Mouse (Mus musculus) embryonic fibroblast, embryonic 13.5 days (primary cell): ENCODE measurements around the gene Tanc2. TPM values are rescaled to one million over a fixed set of nuclear protein-coding genes. Genes with fewer than 3 reads are reported as not detected.

Experiments used
- H3K27ac ChIP-seq: 2 replicates; pipeline ENCODE4 v1.5.1; 2012; ENCODE audit warnings: low read length, control low read depth, inconsistent platforms; ENCODE audit not compliant: insufficient read depth
- H3K4me1 ChIP-seq: 2 replicates; pipeline ENCODE4 v1.6.1; 2011; ENCODE audit warnings: low read length; ENCODE audit not compliant: control insufficient read depth, insufficient read depth
- H3K4me3 ChIP-seq: 2 replicates; pipeline ENCODE4 v1.5.1; 2011; ENCODE audit warnings: mild to moderate bottlenecking, control low read depth, low read length; ENCODE audit not compliant: insufficient read depth
- CTCF ChIP-seq: IDR thresholded peaks from 2 replicates; pipeline ENCODE4 v1.5.1; 2011; ENCODE audit warnings: mild to moderate bottlenecking, control low read depth, low read length, moderate library complexity, borderline replicate concordance; ENCODE audit not compliant: insufficient read depth
- POLR2A ChIP-seq: IDR thresholded peaks from 2 replicates; pipeline ENCODE4 v1.6.1; 2011; ENCODE audit warnings: low read depth, mild to moderate bottlenecking, control low read depth, low read length, moderate library complexity
- polyA plus RNA-seq: library from polyadenylated mRNA; stranded (reverse); fragments of >200 nt; gene quantifications from 2 replicates; pipeline ENCODE4 v1.2.4, GENCODE M21; 2011; ENCODE audit warnings: low read depth; ENCODE audit not compliant: missing spikeins, insufficient read length

Gene Tanc2
- polyA plus RNA-seq, 1 experiment, result 32.0 TPM

DNA sequence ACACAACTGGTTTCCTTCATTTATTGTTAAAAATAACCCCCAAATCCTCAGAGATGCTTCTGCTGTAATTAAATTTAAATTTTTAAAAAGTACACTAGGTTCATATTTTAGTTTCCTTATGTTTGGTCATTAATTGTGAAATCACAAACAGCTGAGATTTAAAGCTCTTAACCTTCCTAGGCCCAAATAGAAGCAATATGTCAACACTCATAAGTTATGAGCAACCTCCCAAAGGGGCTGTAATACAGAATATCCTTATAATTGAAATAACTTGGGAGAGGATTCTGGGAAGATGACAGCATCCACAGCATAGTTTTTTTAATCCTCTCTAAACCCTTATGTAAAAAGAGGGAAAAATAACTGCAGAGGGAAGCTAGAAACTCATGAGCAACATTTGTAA, 31.7 kb upstream of the Tanc2 start:
- Histone ChIP-seq H3K27ac (no peak overlapping the region), H3K4me3 (no peak overlapping the region), H3K4me1 (no peaks in the 10 kb centered on the region)
- TF ChIP-seq CTCF (no peak), POLR2A (no peak)

DNA sequence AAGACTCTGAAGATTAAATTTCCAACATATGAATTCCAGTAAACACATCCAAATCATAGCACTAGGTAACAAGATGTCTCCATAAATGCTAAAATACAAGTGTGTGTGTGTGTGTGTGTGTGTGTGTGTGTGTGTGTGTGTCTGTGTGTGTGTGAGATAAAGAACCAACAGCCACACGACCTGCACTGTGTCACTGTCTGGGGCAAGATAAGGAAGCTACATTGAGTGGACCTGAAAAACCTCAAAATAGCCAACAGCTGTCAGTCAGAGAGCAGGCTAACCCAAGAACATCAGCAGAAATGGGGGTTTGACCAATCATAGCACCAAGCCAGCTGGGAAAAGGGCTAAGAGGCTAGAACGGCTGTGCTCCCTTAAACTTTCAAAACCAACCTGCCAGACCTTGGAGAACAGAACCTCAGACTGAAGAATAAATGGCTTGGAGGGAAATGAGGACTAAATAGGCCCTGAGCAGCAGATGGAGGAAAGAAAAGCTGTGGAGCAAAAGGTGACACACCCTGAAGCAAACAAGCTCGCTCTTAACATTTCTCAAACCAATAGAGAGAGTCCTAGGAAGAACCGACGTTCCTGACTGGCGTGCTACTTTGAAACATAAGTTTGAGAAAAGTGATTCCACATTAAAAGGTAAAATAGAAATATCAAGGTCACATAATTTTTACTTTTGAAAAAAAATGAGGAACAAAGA, 30.8 kb upstream of the Tanc2 start:
- Histone ChIP-seq H3K4me1 (no peaks in the 10 kb centered on the region), H3K27ac (no peak overlapping the region)
- TF ChIP-seq POLR2A, result no peak
- no peak for TF ChIP-seq CTCF

DNA sequence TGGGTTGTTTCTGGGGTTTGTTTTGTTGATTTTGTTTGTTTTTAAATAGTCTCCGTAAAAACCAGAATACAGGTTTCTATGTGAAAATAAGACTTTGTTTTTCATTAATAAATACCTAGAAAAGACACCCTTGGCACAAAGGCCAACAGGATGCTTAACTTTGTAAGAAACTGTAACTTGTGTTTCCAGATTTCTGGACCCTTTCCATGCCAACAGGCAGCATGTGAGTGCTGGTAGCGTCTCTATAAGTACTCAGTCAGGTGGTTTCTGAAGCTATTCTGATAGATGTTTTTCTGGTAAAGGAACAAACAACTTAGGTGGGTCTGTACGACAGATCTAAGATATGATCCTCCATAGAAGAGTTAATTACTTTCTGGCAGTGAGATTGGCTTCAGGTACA, 26.2 kb upstream of the Tanc2 start:
- H3K4me1 ChIP-seq, result no peaks in the 10 kb centered on the region
- no peak overlapping the region for H3K4me3 ChIP-seq
- TF ChIP-seq POLR2A (no peak), CTCF (no peak)
- H3K27ac ChIP-seq, result no peak overlapping the region

More for the DNA sequence above, 30.8 kb upstream of the Tanc2 start:
- no peak overlapping the region for H3K4me3 ChIP-seq

DNA sequence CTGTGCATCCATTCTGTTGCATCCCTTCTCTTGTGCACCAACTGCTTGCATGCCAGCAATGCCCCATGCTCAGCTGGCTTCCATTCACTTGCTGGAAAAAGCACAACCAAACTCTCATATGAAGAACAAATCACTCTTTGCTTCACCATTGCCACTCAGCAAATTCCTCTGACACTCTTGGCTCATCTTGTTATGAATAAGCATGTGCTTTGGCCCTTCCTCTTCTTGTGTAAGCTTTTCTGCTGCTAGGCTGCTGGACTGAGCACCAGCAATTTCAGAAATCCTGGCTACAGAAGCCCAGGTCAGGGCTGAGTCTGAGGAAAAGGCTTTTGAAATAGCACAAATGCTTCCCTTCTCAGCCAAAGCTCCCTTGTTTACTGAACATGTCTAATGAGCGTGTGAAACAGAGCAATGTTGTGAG, 22.6 kb upstream of the Tanc2 start:
- no peaks in the 10 kb centered on the region for H3K4me1 ChIP-seq
- H3K4me3 ChIP-seq, result no peak overlapping the region
- TF ChIP-seq CTCF (no peak), POLR2A (no peak)
- no peak overlapping the region for H3K27ac ChIP-seq

DNA sequence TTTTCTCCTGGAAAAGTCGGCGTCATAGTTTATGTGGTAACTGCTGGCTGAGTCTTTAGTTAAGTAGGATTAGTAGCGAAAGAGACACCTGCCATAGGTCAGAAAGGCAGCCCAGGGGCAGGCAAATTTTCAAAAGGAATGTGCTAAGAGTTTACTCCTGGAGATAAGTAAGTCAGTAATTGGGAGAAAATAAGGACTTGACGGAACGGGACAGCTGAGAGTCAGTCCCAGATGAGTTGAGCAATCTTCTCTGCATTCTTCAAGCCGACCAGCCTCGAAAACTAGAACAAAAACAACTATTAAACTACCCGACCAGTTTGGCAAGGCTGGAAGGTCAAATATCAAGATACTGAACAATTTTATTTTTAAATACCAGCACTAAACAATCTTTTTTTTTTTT, 17.8 kb upstream of the Tanc2 start:
- H3K4me1 ChIP-seq, result no peaks in the 10 kb centered on the region
- TF ChIP-seq POLR2A (no peak), CTCF (no peak)
- H3K27ac ChIP-seq, result no peak overlapping the region
- H3K4me3 ChIP-seq, result no peak overlapping the region

DNA sequence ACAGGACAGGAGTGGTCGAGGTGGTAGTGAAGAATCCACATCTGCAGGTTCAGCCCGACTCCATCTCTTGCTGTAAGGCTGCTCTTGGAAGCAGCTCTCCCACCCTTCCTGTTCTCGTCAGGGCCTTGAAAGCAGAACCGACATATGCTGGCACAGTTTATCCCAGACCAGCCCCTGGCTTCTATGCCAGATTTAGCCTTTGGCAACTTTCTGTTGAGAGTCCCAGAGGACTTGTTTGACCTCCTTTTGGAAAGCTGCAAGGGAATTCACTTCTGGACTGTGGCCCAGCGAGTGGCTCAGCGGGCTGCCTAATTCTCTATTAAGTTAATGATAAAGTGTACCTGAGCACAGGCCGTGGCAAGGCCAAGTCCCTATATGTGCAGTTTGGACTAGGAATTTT, 15.5 kb upstream of the Tanc2 start:
- no peaks in the 10 kb centered on the region for H3K4me1 ChIP-seq
- no peak overlapping the region for H3K27ac ChIP-seq
- H3K4me3 ChIP-seq, result no peak overlapping the region
- TF ChIP-seq CTCF, result no peak
- no peak for TF ChIP-seq POLR2A

DNA sequence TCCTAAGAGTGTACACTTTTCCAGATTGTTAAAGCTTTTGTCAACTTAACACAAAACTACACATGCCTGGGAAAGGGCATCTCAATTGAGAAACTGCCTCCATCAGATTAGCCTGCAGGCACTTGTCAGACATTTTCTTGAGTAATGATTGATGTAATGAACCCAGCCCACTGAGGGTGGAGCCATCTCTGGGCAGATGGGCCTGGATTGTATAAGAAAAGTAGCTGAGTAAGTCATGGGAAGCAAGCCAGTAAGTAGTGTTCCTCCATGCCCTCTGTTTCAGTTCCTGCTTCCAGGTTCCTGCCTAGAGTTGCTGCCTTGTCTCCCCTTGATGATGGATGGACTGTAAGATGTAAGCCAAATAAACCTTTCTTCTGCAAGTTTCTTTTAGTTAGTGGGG, 12.6 kb upstream of the Tanc2 start:
- H3K4me1 ChIP-seq, result no peaks in the 10 kb centered on the region
- no peak overlapping the region for H3K27ac ChIP-seq
- TF ChIP-seq CTCF, result no peak
- TF ChIP-seq POLR2A, result no peak
- no peak overlapping the region for H3K4me3 ChIP-seq

DNA sequence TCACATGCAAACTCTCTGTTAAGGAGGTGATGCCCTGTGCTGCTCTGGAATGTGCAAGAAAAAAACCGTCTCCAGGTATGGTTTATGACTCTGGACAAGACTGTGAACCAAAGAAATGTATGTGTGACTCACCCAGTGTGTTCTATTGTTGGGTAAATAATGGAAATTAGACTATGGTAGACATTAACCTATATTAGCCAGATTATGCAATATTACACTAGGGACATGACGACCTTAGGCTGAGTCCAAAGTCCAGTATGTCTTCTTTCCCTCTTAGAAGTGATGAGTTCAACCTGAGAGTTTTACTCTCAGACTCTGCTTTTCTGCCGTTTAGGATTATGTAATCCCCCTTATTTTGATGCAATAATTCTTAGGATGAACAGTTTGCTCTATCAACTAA, 7.8 kb upstream of the Tanc2 start:
- H3K27ac ChIP-seq, result no peak overlapping the region
- H3K4me3 ChIP-seq, result no peak overlapping the region
- no peaks in the 10 kb centered on the region for H3K4me1 ChIP-seq
- TF ChIP-seq CTCF (no peak), POLR2A (no peak)

DNA sequence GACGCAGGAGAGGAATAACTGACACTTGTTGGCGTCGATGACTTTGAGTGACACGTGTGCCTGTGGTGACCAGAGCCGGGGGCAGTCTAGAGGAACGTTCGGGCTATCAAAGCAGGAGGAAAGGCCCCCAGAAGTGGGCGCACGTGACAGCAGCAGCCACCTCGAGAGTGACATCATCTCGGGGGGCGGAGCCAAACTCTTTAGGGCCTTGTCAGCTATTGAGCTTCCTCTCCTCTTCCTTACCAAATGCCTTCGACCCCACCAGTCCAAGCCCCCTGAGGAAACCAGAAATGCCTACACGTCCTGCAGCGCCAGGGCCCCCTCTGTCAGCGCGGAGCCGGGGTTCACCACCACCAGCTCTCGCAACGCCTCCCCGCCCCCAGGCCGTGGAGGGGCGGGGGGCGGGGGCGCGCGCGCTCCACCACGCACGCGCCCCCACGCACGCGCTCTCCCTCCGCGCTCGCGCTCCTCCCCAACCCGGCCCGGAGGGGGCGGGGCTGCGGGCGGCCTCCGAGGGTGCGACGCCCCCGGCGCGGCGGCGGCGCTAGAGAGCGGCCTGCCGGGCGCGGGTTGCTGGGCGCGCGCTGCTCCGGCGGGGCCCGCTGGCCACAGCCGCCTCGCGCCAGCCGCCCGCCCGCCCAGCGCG, 432 bp upstream of the Tanc2 start:
- H3K27ac ChIP-seq, result no peak overlapping the region
- H3K4me1 ChIP-seq, result no peaks in the 10 kb centered on the region
- peak overlapping the region; percentile 65 for H3K4me3 ChIP-seq
- TF ChIP-seq POLR2A (peak; percentile 50), CTCF (no peak)

DNA sequence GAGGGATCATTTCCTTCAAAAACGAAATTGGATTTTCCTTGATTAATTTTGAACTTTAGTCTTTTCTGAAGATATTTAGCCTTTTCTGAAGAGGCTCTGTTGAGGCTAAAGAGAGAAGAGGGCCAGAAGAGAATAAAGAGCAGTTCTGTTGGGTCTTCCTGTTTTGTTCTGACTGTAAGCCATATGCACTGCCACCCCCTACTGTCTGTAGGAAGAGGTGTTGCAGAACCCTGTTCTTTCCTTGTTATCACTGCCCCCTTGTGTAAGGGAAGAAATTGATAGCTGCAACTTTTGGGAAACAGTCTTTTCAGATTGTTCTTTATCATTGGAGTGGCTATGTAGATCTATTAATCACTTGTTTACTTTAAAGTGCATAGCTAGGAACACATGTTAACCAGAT, 2.1 kb downstream of the Tanc2 start:
- H3K27ac ChIP-seq, result no peak overlapping the region
- H3K4me3 ChIP-seq, result no peak overlapping the region
- no peaks in the 10 kb centered on the region for H3K4me1 ChIP-seq
- no peak for TF ChIP-seq CTCF
- no peak for TF ChIP-seq POLR2A
